Mouse (Mus musculus) leukemia stem cell, adult 10-12 weeks (primary cell): Measurements from ENCODE around the gene Gm12789. TPM values are rescaled to one million over a fixed set of nuclear protein-coding genes. Genes with fewer than 3 reads are reported as not detected.

Experiments
- polyA plus RNA-seq: library from polyadenylated mRNA; stranded (reverse); fragments of >175 nt; gene quantifications from 2 replicates; pipeline ENCODE4 v1.2.3, GENCODE M21; 2012; ENCODE audit warnings: low replicate concordance

Gm12789 gene
- not detected in 2 replicates for polyA plus RNA-seq

GRCm38 (mm10) chr4:101986326-101986725 is at the start of gene Gm12789:
TSS of gene Gm12789 (plus strand) at chr4:101986626.

DNA sequence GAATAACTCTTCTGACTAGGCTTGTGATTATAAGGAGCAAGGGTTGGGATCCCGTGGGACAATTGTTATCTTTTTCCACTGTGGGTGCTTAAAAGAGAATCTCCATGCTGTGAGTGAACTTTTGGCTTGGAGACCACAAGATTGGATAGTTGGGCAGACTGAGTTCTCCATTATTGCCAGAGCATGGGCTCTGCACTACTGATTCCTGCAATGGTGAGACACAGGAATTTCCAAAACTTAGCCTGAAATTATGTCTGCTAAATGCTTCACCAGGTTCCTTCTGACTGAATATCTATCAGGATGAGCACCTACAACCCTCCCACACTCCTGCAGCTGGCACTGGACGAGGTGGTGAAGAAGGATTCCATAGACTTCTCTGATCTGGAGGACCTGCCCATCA is 46.3 kb upstream of the Gm12789 start, which contains the start of gene Gm12794:
Gene Gm12794, plus strand, starts transcription at position 301 of the 400 bp plus-strand sequence.

GRCm38 (mm10) chr4:101980949-101981348 is 5.5 kb upstream of the Gm12789 start, which contains the start of gene Gm12790:
TSS of gene Gm12790 (minus strand) at chr4:101981049.

Other genes with a start within 250 kb of the Gm12789 start
- not detected in 2 replicates for gene B020004J07Rik, start 142.6 kb upstream of the Gm12789 start, polyA plus RNA-seq
- gene C130073F10Rik, start 92.8 kb upstream of the Gm12789 start, polyA plus RNA-seq, result not detected in 2 replicates
- gene Gm12800, start 77.5 kb upstream of the Gm12789 start, polyA plus RNA-seq, result not detected in 2 replicates
- gene Gm12794, start 46.2 kb upstream of the Gm12789 start, polyA plus RNA-seq, result not detected in 2 replicates
- gene Gm12790, start 5.6 kb upstream of the Gm12789 start, polyA plus RNA-seq, result not detected in 2 replicates
- gene Pde4b, start 100.9 kb downstream of the Gm12789 start, polyA plus RNA-seq, result 1.9 and 2.4 TPM in 2 replicates